7 mouse cellular contexts compared by ENCODE assay signal in the genomic region with DNA sequence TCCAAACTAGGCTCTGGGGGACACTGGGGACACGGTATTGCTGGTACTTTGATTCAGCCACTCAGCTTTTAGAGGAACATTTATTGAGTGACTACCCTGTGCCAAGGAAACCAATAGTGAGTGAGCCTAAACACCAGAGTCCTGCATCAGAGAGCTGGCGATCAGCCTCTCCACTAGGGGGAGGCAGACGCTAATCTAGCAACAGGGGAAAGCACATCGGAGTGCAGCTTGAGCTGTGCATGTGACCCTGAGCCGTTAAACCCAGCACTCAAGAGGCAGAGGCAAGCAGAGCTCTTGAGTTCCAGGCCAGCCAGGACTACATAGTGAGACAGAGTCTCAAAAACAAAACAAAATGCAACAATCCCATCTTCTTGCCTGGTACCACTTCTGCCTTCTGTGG. TPM values are rescaled to one million over a fixed set of nuclear protein-coding genes. Genes with fewer than 3 reads are reported as not detected.
DNase-seq lines count a peak whose midpoint lies in the region; ATAC-seq and TF ChIP-seq lines count a peak whose summit lies in the region.

No protein-coding gene starts in this region.

- H3K4me2 ChIP-seq in heart, embryonic 16.5 days (ENCODE audit: low read depth, low read length), result no peak overlapping the region

- ATAC-seq in G1E (ENCODE audit: extremely low read depth, insufficient number of reproducible peaks, low FRiP score, poor library complexity, severe bottlenecking), result no peak
- peak; percentile 55; the same call in 1 of the 2 replicates for ATAC-seq in heart, embryonic 16.5 days (replicated peaks; ENCODE audit: extremely low read depth, insufficient read depth, low FRiP score)

- no peaks in the 10 kb centered on the region for H3K36me3 ChIP-seq in G1E (replicated peaks)
- H3K36me3 ChIP-seq in heart, embryonic 16.5 days (ENCODE audit: control insufficient read depth, insufficient read depth), result peaks cover 5% of the 10 kb centered on the region; the same call in 1 of the 2 replicates

- no peaks in the 10 kb centered on the region for H3K4me1 ChIP-seq in G1E (ENCODE audit: insufficient read depth, low read depth, low read length)
- H3K4me1 ChIP-seq in heart, embryonic 16.5 days (ENCODE audit: control insufficient read depth, insufficient read depth, low read length), result peaks cover 3% of the 10 kb centered on the region; the same call in 1 of the 2 replicates

- no peak overlapping the region for H3K4me3 ChIP-seq in left cerebral cortex, adult 2 months
- H3K4me3 ChIP-seq in G1E (ENCODE audit: low read depth, low read length), result no peak overlapping the region
- no peak overlapping the region for H3K4me3 ChIP-seq in heart, embryonic 16.5 days (ENCODE audit: low read length)

- peaks cover 47% of the 10 kb centered on the region for H3K27me3 ChIP-seq in G1E (ENCODE audit: insufficient read depth, low read length)
- peaks cover 2% of the 10 kb centered on the region; the same call in 1 of the 2 replicates for H3K27me3 ChIP-seq in heart, embryonic 16.5 days (ENCODE audit: control insufficient read depth, insufficient read depth, low read length)

- no peak overlapping the region for H3K9ac ChIP-seq in heart, embryonic 16.5 days (ENCODE audit: low read length)

- intact Hi-C loops in left cerebral cortex, adult 2 months (cut with DNase I), result no loop called here
- intact Hi-C loops in left cerebral cortex, postnatal 25 days (cut with DNase I), result no loop called here

- no peaks in the 10 kb centered on the region for H3K9me3 ChIP-seq in G1E (replicated peaks)
- no peaks in the 10 kb centered on the region for H3K9me3 ChIP-seq in heart, embryonic 16.5 days (replicated peaks; ENCODE audit: control insufficient read depth, low read length)

- 16% methylated on average over 5 of the region's 5 CpGs for WGBS in heart, embryonic 16.5 days

- TF ChIP-seq CTCF in left cerebral cortex, adult 2 months (IDR thresholded peaks at IDR 0.05), result peak; percentile 76
- peak; percentile 39; the same call in 1 of the 2 replicates for TF ChIP-seq CTCF in G1E (IDR thresholded peaks at IDR 0.05; ENCODE audit: low read depth, low read length)

- DNase-seq in left cerebral cortex, adult 2 months (ENCODE audit: extremely low spot score in 1 of 2, low spot score in 2 of 2), result peak; percentile 40 to 67
- no peak for DNase-seq in left cerebral cortex, adult 11 months (ENCODE audit: low spot score)
- peak; percentile 39 for DNase-seq in G1E (ENCODE audit: low spot score)
- peak; percentile 71 for DNase-seq in adrenal gland, postnatal 25 days
- DNase-seq in left cerebral cortex, postnatal 25 days (ENCODE audit: low spot score in 2 of 2), result peak; percentile 53 to 68
- peak; percentile 16 for DNase-seq in retina, postnatal 7 days (ENCODE audit: low read depth, low spot score)

- H3K27ac ChIP-seq in left cerebral cortex, adult 2 months, result no peak overlapping the region
- H3K27ac ChIP-seq in heart, embryonic 16.5 days (ENCODE audit: low read length), result no peak overlapping the region

RNA-seq across cellular contexts. Expression of a gene that starts 0.6 kb away (rescaled TPM):
- total RNA-seq in left cerebral cortex, adult 2 months (2021), result under 1 TPM; 0.16 to 0.54 TPM
- not detected in 2 replicates for total RNA-seq in G1E (2014; fragmentation: Nextera tagmentation)
- 0.23 and 0.33 TPM in 2 replicates for total RNA-seq in G1E (2017)
- polyA plus RNA-seq in G1E (2012), result not detected in 2 replicates
- total RNA-seq in adrenal gland, postnatal 25 days (2021), result 0.94 TPM in 1 of 2 replicates, not detected in the other
- polyA plus RNA-seq in heart, embryonic 16.5 days (2015; fragmentation: Nextera tagmentation; extraction: Ambion mirVana), result 0.71 and 0.87 TPM in 2 replicates
- under 1 TPM; 0.23 to 0.69 TPM for total RNA-seq in left cerebral cortex, postnatal 25 days (2021)

RNA-seq across cellular contexts. Expression of a gene that starts 45.9 kb away (rescaled TPM):
- under 1 TPM; 0.14 to 0.47 TPM for total RNA-seq in left cerebral cortex, adult 2 months (2021)
- total RNA-seq in G1E (2014; fragmentation: Nextera tagmentation) (not detected in 2 replicates), G1E (2017) (not detected in 2 replicates)
- polyA plus RNA-seq in G1E (2012), result not detected in 2 replicates
- total RNA-seq in adrenal gland, postnatal 25 days (2021), result 0.95 and 3.7 TPM in 2 replicates
- polyA plus RNA-seq in heart, embryonic 16.5 days (2015; fragmentation: Nextera tagmentation; extraction: Ambion mirVana), result 0.39 and 0.44 TPM in 2 replicates
- 1 to 10 TPM in 1 of 2 experiments, under 1 TPM in 1; 0.21 to 1.7 TPM for total RNA-seq in left cerebral cortex, postnatal 25 days (2021)

RNA-seq across cellular contexts. Expression of a gene that starts 47.7 kb away (rescaled TPM):
- total RNA-seq in left cerebral cortex, adult 2 months (2021), result under 1 TPM; 0.54 to 0.72 TPM
- total RNA-seq in G1E (2014; fragmentation: Nextera tagmentation) (not detected in 2 replicates), G1E (2017) (0.05 and 0.06 TPM in 2 replicates)
- not detected in 2 replicates for polyA plus RNA-seq in G1E (2012)
- 0.81 and 1.0 TPM in 2 replicates for total RNA-seq in adrenal gland, postnatal 25 days (2021)
- polyA plus RNA-seq in heart, embryonic 16.5 days (2015; fragmentation: Nextera tagmentation; extraction: Ambion mirVana), result not detected in 2 replicates
- under 1 TPM; 0.60 to 0.73 TPM for total RNA-seq in left cerebral cortex, postnatal 25 days (2021)
